Mouse (Mus musculus) macrophage (primary cell): Measurements from ENCODE around the gene Atf6b. TPM values are rescaled to one million over a fixed set of nuclear protein-coding genes. Genes with fewer than 3 reads are reported as not detected.

Source experiments
- H3K27ac ChIP-seq: fragments of 350-480 bp; formaldehyde crosslinking; 2 replicates; pipeline ENCODE4 v1.9.0; 2021
- H3K36me3 ChIP-seq: fragments of 350-480 bp; formaldehyde crosslinking; 2 replicates; pipeline ENCODE4 v1.9.0; 2021; ENCODE audit errors: inconsistent target
- H3K4me3 ChIP-seq: fragments of 350-480 bp; formaldehyde crosslinking; 2 replicates; pipeline ENCODE4 v1.9.0; 2021; ENCODE audit errors: inconsistent target
- H3K79me2 ChIP-seq: fragments of 350-480 bp; formaldehyde crosslinking; 2 replicates; pipeline ENCODE4 v1.9.0; 2021; ENCODE audit errors: inconsistent target
- WGBS: methylation state at CpG from one replicate; pipeline ENCODE4 v1.1.7; 2026; ENCODE audit warnings: inconsistent platforms; ENCODE audit not compliant: missing documents; 5-methylcytosine and 5-hydroxymethylcytosine counted together
- polyA plus RNA-seq: library from polyadenylated mRNA; stranded (reverse); fragments of 250-400 nt; gene quantifications from 3 replicates; pipeline ENCODE4 v1.2.4, GENCODE M21; 2018; ENCODE audit warnings: inconsistent platforms

Gene Atf6b
- polyA plus RNA-seq, 1 experiment from 2014 or later, result 31.4 TPM

DNA sequence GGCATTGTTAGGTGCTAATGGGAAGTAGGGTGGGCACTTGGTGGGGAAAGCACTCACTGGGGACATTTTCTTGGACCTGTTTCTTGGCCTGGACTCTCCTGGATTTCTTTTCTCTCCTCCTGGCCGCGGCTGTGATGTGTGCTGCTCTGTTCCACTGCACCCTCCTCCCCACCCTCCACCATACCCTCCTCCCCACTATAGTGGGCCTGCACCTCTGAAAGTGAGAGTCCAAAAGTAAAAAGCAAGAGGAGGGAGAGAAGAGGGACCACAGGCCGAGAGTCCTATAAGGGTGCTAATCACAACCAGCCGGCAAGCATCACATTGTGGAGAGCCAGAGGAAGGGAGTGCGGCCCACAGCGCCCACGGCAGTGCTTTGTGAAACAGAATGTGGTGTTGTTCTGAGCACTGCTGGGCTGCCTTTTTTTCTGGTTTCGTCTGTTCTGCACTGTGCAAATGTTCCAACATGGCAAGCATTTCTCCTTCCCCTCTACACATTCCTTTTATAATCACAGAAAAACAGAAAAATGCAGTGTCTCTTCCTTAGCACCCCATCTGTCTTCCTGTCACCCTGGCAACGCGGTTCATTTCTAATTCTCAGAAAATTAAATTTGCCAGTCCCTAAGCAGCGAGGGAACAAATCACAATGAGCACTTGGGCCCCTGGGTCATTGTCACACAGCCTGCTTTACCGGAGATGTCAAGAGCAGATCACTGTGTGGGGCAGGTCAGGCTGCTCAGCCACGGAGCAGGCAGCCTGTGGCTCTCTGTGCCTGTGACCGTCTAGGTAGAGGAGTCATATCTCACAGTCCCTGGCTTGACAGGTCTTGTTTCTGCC lies 52.8 kb downstream of the Atf6b start:
- 72% methylated on average over 14 of the region's 14 CpGs for WGBS
- H3K36me3 ChIP-seq, result no peaks in the 10 kb centered on the region

DNA sequence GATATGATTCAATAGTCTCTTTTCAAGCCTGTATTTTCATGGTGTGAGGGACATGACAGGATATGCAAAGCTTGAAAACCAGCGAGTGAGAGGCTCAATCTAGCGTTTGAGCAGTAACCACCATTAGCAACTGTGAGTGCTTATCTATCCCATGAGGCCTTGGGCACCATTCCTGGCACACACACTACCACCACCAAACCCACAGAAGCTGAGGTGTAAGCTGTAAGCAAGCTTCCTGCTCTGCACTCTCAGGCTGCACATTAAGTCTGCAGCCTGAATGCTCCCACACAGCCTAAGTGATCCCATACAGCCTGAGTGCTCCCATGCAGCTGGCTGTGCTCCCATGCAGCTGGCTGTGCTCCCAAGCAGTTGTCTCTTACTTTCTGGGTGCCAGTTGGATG lies 53.7 kb downstream of the Atf6b start:
- no peaks in the 10 kb centered on the region for H3K36me3 ChIP-seq
- 11% methylated on average over 2 of the region's 2 CpGs for WGBS
- H3K79me2 ChIP-seq, result no peaks in the 10 kb centered on the region
- H3K4me3 ChIP-seq, result no peak overlapping the region
- H3K27ac ChIP-seq, result no peak overlapping the region

More for the DNA sequence above, 52.8 kb downstream of the Atf6b start:
- no peak overlapping the region for H3K27ac ChIP-seq
- H3K4me3 ChIP-seq, result no peak overlapping the region
- no peaks in the 10 kb centered on the region for H3K79me2 ChIP-seq

Other genes starting within 250 kb of the Atf6b start
- gene BC051142, start 248.3 kb upstream of the Atf6b start, polyA plus RNA-seq, result 0.40 TPM in 1 of 3 replicates, not detected in the others
- gene Btnl4, start 169.8 kb upstream of the Atf6b start, polyA plus RNA-seq, result 0.16 TPM in 1 of 3 replicates, not detected in the others
- 0.09 to 0.27 TPM in 2 of 3 replicates, not detected in the other for gene Btnl6, start 129.8 kb upstream of the Atf6b start, polyA plus RNA-seq
- gene Notch4, start 82.9 kb upstream of the Atf6b start, polyA plus RNA-seq, result 0.08 to 0.30 TPM (median 0.11 TPM) in 3 replicates
- gene Gpsm3, start 57.3 kb upstream of the Atf6b start, polyA plus RNA-seq, result 124 to 167 TPM (median 152 TPM) in 3 replicates
- 44.7 to 64.2 TPM (median 45.7 TPM) in 3 replicates for gene Pbx2, start 55.9 kb upstream of the Atf6b start, polyA plus RNA-seq
- 0.22 to 0.38 TPM (median 0.27 TPM) in 3 replicates for gene Ager, start 49.3 kb upstream of the Atf6b start, polyA plus RNA-seq
- 45.1 to 50.3 TPM (median 47.5 TPM) in 3 replicates for gene Rnf5, start 43.5 kb upstream of the Atf6b start, polyA plus RNA-seq
- gene Agpat1, start 42.9 kb upstream of the Atf6b start, polyA plus RNA-seq, result 67.5 to 77.3 TPM (median 76.0 TPM) in 3 replicates
- gene Egfl8, start 31.2 kb upstream of the Atf6b start, polyA plus RNA-seq, result 0.14 to 0.69 TPM (median 0.28 TPM) in 3 replicates
- 71.0 to 95.1 TPM (median 79.6 TPM) in 3 replicates for gene Ppt2, start 18.6 kb upstream of the Atf6b start, polyA plus RNA-seq
- gene Prrt1, start 17.6 kb upstream of the Atf6b start, polyA plus RNA-seq, result 0.16 to 0.25 TPM in 2 of 3 replicates, not detected in the other
- gene Fkbpl, start 2.4 kb upstream of the Atf6b start, polyA plus RNA-seq, result 12.5 to 24.4 TPM (median 15.0 TPM) in 3 replicates
- gene Tnxb, start 23.4 kb downstream of the Atf6b start, polyA plus RNA-seq, result not detected in 3 replicates
- 0.21 to 1.4 TPM (median 0.32 TPM) in 3 replicates for gene C4b, start 96.7 kb downstream of the Atf6b start, polyA plus RNA-seq
- not detected in 3 replicates for gene Cyp21a1, start 157.4 kb downstream of the Atf6b start, polyA plus RNA-seq
- 23.5 to 36.5 TPM (median 28.1 TPM) in 3 replicates for gene Stk19, start 189.8 kb downstream of the Atf6b start, polyA plus RNA-seq
- gene Dxo, start 189.9 kb downstream of the Atf6b start, polyA plus RNA-seq, result 13.6 to 19.8 TPM (median 15.8 TPM) in 3 replicates
- gene Skiv2l, start 203.1 kb downstream of the Atf6b start, polyA plus RNA-seq, result 16.7 to 36.7 TPM (median 23.6 TPM) in 3 replicates
- 46.9 to 59.7 TPM (median 52.1 TPM) in 3 replicates for gene Nelfe, start 203.2 kb downstream of the Atf6b start, polyA plus RNA-seq
- 2.6 to 6.4 TPM (median 4.7 TPM) in 3 replicates for gene Cfb, start 215.4 kb downstream of the Atf6b start, polyA plus RNA-seq
- gene Zbtb12, start 232.3 kb downstream of the Atf6b start, polyA plus RNA-seq, result 5.4 to 6.2 TPM (median 5.5 TPM) in 3 replicates
- not detected in 3 replicates for gene Gm20547, start 234.9 kb downstream of the Atf6b start, polyA plus RNA-seq